Mouse (Mus musculus): ENCODE measurements around the gene Sbf2.
"Not testable (repeated sequence)": the region's sequence is repeated elsewhere in the genome, so short reads cannot be mapped to it uniquely, and the experiment has no call there.

The Sbf2 gene

GRCm38 (mm10) chr7:110614133-110615063 lies at the start of gene Sbf2:
Gene Sbf2, minus strand, starts transcription at chr7:110614922.
- peak; percentile 70 to 77 for DNase-seq (ENCODE audit: low spot score in 2 of 2)

DNA sequence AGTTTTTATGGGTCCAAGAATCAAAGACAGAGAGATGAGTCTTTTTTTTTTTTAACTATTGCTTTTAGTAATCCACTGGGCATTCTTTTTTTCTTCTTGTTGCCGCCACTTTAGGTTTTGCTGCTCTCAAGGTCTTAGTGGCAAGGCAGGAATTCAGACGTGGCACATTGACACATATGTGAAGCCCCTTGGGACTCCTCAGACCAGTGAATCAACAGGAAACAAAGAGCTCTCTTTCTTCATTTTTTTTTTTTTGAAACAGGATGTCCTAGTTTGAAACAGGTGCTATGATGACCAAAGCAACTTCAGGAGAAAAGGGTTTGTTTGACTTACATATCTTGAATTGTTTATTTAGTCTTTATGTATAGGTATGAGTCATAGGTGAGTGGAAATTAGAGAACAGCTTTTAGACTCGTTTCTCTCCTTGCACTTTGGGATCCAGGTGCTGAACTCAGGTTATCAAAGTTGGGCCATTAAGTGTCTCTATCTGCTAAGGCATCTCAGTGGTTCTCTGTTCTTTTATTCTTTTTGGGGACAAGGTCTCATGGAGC lies 43.7 kb upstream of the Sbf2 start:
- DNase-seq (ENCODE audit: low spot score in 2 of 2), result no peak

DNA sequence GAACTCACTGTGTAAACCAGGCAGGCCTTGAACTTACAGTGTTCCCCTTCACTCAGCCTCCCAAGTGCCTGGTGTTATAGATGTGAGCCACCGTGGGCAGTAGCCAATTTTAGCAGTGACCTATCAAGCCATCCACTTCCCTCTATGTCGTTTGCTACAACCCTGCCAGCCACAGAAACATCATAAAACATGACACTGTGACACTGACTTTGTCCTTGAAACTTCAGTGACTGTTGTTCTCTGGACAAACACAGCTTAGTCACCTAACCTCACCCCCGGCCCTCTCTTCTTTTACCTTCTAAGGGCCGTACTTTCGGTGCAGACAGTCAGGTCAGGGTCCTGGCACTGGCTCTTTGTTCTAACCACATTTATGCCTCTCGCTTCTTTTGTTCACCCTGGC lies 41.2 kb upstream of the Sbf2 start:
- no peak for DNase-seq (ENCODE audit: low spot score in 2 of 2)

DNA sequence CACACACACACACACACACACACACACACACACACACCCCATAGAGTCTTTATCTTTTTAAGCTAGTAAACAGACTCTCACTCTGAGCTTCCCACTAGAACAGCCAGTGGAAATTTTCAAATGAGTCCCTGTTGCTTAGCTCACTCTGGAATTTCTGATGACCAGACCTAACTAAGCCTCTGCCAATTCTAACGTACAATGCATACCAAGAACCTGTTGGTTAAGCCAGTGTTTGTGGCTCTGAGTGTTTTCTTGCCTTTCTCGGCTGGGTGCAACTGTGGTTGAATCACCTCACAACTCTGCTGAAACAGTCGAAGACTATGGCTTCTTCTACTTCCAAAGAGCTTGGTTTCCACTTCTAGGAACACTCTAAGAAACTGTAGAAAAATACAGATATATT lies 40.5 kb upstream of the Sbf2 start:
- no peak for DNase-seq (ENCODE audit: low spot score in 2 of 2)

DNA sequence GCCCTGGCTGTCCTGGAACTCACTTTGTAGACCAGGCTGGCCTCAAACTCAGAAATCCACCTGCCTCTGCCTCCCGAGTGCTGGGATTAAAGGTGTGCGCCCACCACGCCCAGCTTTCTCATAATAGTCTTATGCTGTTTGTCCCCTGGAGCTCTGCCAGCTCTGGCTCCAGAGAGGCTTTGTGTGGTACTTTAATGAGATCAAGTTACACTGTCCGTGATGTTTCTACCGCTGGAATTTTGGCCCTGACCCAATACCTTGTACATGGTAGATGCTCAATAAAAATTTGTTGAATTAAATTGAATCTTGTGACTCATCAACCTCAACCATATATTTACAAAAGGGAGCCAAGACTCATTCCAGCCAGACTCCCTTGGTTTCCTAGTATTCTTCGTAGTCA lies 36.4 kb upstream of the Sbf2 start:
- no peak for DNase-seq (ENCODE audit: low spot score in 2 of 2)

DNA sequence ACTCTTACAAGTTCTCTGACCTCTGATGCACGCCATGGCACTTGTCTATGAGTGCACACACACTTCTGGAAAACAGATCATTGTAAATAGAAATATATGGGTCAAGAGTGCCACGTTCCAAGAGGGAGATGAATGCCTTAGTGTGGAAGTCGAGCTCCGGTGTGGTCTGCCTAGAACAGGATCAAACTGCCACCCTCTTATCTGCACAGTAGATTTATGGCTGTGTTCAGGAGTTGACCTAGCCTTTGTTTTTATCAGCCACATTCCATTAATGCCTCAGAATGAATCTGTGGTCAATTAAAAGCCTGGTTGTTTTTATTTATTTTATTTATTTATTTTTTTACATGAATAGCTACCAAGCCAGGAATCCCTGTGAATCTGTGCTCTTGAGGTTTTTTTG lies 35.8 kb upstream of the Sbf2 start:
- DNase-seq (ENCODE audit: low spot score in 2 of 2), result no peak

- no peak for DNase-seq (ENCODE audit: low spot score in 2 of 2)
Measured at GRCm38 (mm10) chr7:110649133-110649987, 34.6 kb upstream of the Sbf2 start.

DNA sequence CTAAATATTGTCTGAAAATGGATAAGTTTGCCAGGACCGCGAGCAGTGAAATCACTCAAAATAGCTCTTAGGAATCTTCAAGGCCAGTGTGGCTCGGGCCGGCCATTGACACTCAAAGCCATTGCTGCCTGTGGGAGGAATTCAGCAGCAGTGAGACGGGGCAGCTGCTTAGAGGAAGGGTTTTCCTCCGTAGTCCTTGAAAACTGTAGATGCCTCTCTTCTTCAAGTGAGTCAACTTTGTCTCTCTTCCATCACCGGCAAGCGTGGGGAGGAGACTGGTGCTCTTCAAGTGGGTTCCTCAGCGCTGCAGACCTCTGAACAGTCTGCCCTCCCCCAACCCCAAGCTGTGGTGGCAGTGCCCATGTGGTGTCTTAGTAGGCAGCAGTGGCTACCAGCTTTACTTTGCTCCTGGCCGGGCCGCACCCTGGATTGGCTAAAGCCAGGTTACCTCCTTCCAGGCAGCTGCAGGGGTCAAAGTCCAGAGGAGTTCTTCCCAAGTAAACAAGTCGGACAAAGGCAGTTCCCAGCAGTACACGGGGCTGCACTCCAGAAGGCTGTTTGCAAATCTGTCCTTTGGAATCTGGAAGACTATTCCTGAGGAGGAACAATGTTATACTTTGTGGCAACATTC lies 33.8 kb upstream of the Sbf2 start:
- DNase-seq (ENCODE audit: low spot score in 2 of 2), result no peak

DNA sequence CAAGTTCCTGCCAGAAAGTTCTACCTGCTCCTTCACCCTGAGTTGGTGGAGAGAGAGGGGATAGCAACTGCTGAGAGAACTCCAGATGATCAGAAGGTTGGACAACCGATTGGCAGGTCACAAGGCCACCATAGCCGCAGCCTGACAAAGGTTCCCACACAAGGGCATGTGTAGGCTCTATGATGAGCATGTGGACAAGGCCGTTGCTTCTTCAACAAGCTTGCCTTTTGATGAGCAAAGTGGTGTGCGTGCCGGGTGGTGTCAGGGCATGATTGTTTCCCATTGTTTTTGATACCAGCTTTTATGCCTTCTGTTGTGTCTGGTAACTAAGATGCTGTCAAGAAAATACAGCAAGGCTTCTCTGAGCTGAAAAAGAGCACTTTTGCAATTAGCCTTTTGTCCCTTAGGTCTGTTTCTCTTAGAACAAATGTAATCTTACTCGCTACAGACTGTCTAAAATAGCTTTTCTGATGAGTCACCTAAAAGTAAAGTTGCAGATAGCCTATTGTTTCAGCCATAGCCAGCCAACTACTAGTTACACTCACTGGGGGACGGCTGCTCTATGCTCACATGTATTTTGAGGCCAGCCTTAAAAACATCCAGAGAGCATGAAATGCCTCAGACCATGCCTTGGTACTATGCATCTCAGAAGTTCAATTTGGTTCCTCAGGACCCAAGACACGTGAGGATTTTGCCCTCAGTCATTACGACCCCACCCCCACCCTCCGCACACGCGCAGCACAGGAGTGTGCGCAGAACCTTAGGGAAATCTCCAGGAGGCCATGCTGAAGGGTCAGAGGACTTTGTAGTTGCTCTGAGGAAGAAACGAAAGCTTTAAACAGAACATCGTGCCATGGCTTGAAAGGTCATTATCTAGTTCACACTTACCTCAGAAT lies 33.1 kb upstream of the Sbf2 start:
- no peak for DNase-seq (ENCODE audit: low spot score in 2 of 2)

GRCm38 (mm10) chr7:110646611-110647407 lies 32.1 kb upstream of the Sbf2 start:
- DNase-seq (ENCODE audit: low spot score in 2 of 2), result no peak

GRCm38 (mm10) chr7:110645859-110646258 lies 31.1 kb upstream of the Sbf2 start:
- no peak for DNase-seq (ENCODE audit: low spot score in 2 of 2)

DNA sequence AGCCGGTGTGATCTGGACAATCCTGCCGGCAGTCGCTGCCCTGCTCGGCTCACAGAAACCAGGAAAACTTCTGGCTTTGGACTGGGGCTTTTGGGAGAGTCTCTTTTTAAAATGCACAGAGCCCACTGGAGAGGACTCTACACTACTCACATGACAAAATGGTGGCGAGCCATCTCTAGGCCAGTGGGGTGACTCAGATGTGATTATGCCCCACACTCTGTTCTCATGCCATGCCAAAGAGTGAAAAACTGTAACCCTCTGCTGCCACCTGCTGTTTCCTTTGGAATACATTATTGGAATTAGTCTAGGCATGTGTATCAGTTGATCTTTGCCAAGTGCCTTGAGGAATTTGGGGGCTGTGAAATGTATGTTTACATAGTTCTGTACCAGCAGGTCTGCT lies 30.6 kb upstream of the Sbf2 start:
- no peak for DNase-seq (ENCODE audit: low spot score in 2 of 2)

DNA sequence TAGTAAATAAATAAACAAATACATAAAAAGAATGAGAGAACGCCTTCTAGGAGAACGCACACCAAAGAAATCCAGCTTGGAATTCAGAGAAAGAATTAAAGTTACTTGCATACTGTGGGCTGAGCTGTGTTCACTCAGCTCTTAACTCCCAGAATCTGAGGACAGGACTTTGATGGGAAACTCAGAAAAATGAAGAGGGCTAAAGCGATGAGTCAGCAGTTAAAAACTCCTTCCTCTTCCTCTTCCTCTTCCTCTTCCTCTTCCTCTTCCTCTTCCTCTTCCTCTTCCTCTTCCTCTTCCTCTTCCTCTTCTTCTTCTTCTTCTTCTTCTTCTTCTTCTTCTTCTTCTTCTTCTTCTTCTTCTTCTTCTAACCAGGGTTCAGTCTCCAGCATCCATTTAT lies 25.2 kb upstream of the Sbf2 start:
- DNase-seq (ENCODE audit: low spot score in 2 of 2), result not testable (repeated sequence)

GRCm38 (mm10) chr7:110639291-110639915 lies 24.7 kb upstream of the Sbf2 start:
- no peak for DNase-seq (ENCODE audit: low spot score in 2 of 2)

DNA sequence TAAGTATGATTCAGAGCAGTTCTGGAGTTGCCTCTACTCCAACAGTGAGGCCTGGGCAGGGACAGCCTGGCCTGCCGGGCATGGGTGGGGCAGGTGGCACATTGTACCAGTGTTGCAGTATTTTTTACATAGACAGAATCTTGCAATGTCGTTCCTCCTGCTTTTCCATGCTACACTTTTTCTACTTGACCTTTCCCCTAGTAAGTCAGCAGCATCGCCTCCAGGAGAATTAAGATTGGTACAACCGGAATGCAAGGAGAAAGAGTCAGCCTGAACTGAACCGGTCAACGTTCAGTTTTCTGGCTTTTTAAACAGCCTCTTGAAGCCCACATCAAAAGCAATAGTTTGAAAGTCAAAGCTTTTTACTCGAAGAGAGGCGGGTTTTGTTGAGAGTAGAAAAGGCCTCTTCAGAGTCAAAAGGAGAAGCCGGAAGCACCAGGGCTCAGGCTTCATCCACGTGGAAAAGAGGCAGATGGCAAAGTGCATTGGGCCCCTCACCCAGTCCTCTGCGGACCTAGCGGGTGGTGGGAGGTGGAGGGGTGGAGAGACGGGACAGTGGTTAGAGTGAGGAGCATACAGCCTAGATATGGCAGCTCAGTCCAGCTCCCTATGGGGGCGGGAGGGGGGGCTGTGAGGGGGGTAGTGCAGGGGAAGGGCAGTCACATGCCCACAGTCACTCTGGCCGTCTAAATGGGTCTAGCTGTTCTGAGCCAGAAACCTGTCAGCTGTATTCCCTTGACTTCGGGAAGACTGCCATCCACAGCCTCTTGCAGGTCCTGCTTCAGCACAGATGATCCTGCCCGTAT lies 23.8 kb upstream of the Sbf2 start:
- DNase-seq (ENCODE audit: low spot score in 2 of 2), result no peak

DNA sequence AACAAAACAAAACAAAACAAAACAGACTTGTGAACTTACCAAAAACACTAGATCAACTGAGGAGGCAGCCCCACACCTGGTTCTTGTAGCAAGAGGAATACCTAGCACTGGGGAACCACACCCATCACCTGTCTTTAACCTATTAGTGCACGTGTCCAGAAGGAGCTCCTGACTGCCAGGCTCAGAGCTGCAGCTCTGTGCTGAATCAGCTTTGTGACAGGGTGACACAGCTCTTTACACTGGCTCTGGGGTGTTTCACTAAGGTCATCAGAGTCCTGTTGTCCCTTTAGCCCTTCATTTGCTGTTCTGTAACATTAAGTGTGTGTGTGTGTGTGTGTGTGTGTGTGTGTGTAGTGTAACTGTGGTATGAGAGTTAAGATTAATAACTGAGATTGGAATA lies 21.8 kb upstream of the Sbf2 start:
- no peak for DNase-seq (ENCODE audit: low spot score in 2 of 2)

GRCm38 (mm10) chr7:110635929-110636328 lies 21.2 kb upstream of the Sbf2 start:
- no peak for DNase-seq (ENCODE audit: low spot score in 2 of 2)

GRCm38 (mm10) chr7:110631136-110631888 lies 16.6 kb upstream of the Sbf2 start:
- no peak for DNase-seq (ENCODE audit: low spot score in 2 of 2)

All from urinary bladder, postnatal 4 days (tissue).